Mouse (Mus musculus): Measurements from ENCODE around the gene Arid5b.

DNA sequence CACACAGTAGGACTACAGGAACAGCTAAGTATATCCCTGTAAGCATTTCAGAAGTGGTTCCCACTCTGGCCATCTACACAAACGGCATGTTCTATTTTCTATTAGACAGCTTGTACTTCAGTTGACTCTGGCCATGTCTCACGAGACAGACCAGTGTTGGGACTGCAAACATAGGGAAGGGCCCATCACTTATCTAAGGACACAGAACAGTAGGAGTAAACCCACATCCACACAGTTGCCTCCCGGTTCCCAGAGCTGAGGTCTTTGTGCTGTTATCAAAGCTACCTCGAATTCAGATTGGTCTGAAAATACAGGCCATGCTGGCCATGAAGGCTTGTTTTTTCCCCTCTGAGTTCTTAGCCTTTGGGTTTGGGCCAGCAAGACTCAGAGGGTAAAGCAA lies 158.5 kb downstream of the Arid5b start:
- TF ChIP-seq CTCF (conservative IDR thresholded peaks at IDR 0.05; ENCODE audit: insufficient read depth, insufficient read length, low read depth, low read length) (no peak), POLR2A (IDR thresholded peaks at IDR 0.05; ENCODE audit: low read depth, low read length) (no peak)

Measured in kidney, adult 2 months (tissue).